Mouse (Mus musculus) erythroblast, embryonic 14.5 days (primary cell): Measurements from ENCODE around the gene Iglon5.

Experiments
- GATA1 ChIP-seq: IDR thresholded peaks from 2 replicates; pipeline ENCODE4 v1.6.1; 2012; ENCODE audit warnings: low read length, inconsistent platforms, mixed read lengths
- TAL1 ChIP-seq: IDR thresholded peaks from 3 replicates; pipeline ENCODE4 v1.6.1; 2012; ENCODE audit warnings: low read length, inconsistent platforms, mixed read lengths

DNA sequence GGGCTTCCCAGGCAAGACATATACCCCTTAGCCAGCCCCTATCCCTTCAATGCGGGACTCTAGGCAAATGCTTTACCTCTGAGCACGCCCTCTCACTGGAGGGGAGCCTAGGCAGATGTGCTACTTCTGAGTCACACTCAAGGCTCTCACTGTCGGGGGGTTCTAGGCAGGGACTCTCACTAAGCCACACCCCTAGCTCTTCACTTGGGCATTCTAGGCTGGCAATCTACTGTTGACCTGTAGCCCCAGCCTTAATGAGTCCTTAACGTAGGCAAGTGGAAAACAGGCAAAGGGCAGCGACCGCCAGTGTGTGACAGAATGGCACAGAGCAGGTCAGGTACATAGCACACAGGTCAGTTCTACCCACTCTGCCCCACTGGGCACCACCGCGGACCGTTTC, 986 bp upstream of the Iglon5 start:
- TF ChIP-seq GATA1, result no peak
- TF ChIP-seq TAL1, result no peak
